Mouse (Mus musculus) ES-E14 (cell line): Measurements from ENCODE around the gene C8a. TPM values are rescaled to one million over a fixed set of nuclear protein-coding genes. Genes with fewer than 3 reads are reported as not detected.
A peak's percentile ranks its signal among the peaks of the same experiment; 100 is the strongest.

Experiments used
- DNase-seq: peaks from one replicate; pipeline ENCODE4 v3.0.0-alpha.2; 2013; ENCODE audit warnings: low read depth, low spot score
- H3K27ac ChIP-seq: 2 replicates; pipeline ENCODE4 v1.5.1; 2012; ENCODE audit warnings: low read depth, mild to moderate bottlenecking, low read length, moderate library complexity, mixed read lengths; ENCODE audit not compliant: poor library complexity, insufficient read depth, severe bottlenecking
- H3K36me3 ChIP-seq: 2 replicates; pipeline ENCODE4 v1.6.1; 2012; ENCODE audit warnings: mild to moderate bottlenecking, low read length, moderate library complexity, mixed read lengths; ENCODE audit not compliant: control insufficient read depth, poor library complexity, insufficient read depth, severe bottlenecking
- H3K4me1 ChIP-seq, 2 experiments: fragments of 150-350 bp in 1 of 2; sonication (generic) in 1 of 2; 2 replicates each; pipeline ENCODE4 v1.6.1; 2012; ENCODE audit warnings: low read length in 2 of 2, mild to moderate bottlenecking in 1 of 2, mixed read lengths in 1 of 2; ENCODE audit not compliant: control insufficient read depth in 2 of 2, insufficient read depth in 2 of 2, poor library complexity in 1 of 2
- H3K4me3 ChIP-seq, 2 experiments: fragments of 150-350 bp in 1 of 2; sonication (generic) in 1 of 2; 2 replicates each; pipeline ENCODE4 v1.5.1; 2012; ENCODE audit warnings: low read length in 2 of 2, low read depth in 1 of 2, mild to moderate bottlenecking in 1 of 2, mixed read lengths in 1 of 2; ENCODE audit not compliant: insufficient read depth in 1 of 2, poor library complexity in 1 of 2, severe bottlenecking in 1 of 2
- H3K9ac ChIP-seq: 2 replicates; pipeline ENCODE4 v1.6.1; 2012; ENCODE audit warnings: low read depth, mild to moderate bottlenecking, low read length, mixed read lengths; ENCODE audit not compliant: poor library complexity, insufficient read depth, severe bottlenecking
- H3K9me3 ChIP-seq: fragments of 150-350 bp; sonication (generic); 2 replicates; pipeline ENCODE4 v1.6.1; 2012; ENCODE audit warnings: low read depth, mild to moderate bottlenecking, low read length; ENCODE audit not compliant: control insufficient read depth, insufficient read depth
- CHD2 ChIP-seq: IDR thresholded peaks from 2 replicates; pipeline ENCODE4 v1.6.1; 2014; ENCODE audit warnings: mild to moderate bottlenecking, low read depth, low read length, inconsistent platforms
- HCFC1 ChIP-seq: IDR thresholded peaks from 2 replicates; pipeline ENCODE4 v1.6.1; 2012; ENCODE audit warnings: low read length, inconsistent platforms, borderline replicate concordance; ENCODE audit not compliant: insufficient read depth
- MAFK ChIP-seq: IDR thresholded peaks from 2 replicates; pipeline ENCODE4 v1.6.1; 2014; ENCODE audit warnings: mild to moderate bottlenecking, low read depth, low read length, inconsistent platforms; ENCODE audit not compliant: insufficient read depth
- ZC3H11A ChIP-seq: IDR thresholded peaks from 2 replicates; pipeline ENCODE4 v1.6.1; 2012; ENCODE audit warnings: low read depth, mild to moderate bottlenecking, inconsistent platforms, low read length, borderline replicate concordance
- ZNF384 ChIP-seq: IDR thresholded peaks from 2 replicates; pipeline ENCODE4 v1.6.1; 2012; ENCODE audit warnings: low read depth, low read length, inconsistent platforms
- in situ Hi-C, 2 experiments: fragments of 600-800 bp; cut with MboI; formaldehyde crosslinking; loops; one replicate each; pipeline ENCODE4 v1.15.1; 2025; ENCODE audit warnings: low sequenced_read_pairs in 2 of 2, inconsistent platforms in 1 of 2; ENCODE audit not compliant: unreplicated experiment in 2 of 2
- total RNA-seq: library from RNA; depleted of rRNA; stranded (reverse); fragments of 300-350 nt; gene quantifications from 2 replicates; pipeline ENCODE4 v1.2.3, GENCODE M21; 2012

The C8a gene
- total RNA-seq, 1 experiment = 0.22 TPM

DNA sequence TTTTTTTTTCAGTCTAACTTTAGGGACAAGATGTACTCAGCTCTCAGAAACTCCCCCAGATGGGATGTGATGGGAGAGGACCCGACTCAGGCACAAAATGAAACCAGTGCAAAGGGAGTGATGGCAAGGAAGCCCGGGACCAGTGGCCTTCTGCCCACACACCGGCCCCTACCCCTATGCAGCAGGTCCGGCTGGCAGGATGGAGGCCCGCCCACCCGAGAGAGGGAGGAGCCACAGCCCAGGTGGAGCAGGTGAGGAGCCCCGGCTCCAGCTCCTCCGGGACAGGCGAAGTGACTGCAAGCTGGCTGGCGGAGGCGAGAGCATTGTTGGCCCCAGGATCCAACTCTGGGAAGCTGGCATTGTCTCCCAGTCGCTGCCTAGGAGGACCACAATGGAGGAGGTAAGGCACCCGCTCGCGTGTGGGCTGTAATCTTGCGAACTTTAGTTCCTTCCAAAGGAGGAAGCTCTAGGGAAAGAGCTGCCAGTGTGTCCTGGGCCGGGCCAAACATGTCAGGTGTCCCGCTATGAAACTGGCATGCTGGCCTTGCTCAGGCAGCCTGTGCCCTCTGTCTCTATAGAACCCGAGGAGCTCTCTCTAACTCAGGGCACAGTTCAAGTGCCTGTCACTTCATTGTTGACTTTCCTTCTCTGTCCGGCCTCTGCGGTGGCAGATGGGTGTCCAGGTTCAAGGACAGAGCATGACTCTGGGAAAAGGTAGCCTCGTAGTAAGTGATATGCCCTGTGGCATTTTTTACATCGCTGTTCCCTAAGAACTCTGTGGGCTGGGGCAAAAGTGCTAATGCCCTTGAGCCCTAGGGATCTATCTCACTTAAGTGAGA is 37.3 kb upstream of the C8a start, which contains the start of gene Fyb2:
Gene Fyb2, plus strand, starts transcription at position 166 of the 839 bp plus-strand sequence.
- Histone ChIP-seq H3K9ac (no peak within 1 kb of the TSS), H3K4me1 (no peaks in the 10 kb centered on the region; a peak in 1 of 4 replicates), H3K27ac (no peak within 1 kb of the TSS), H3K9me3 (no peaks in the 10 kb centered on the region), H3K36me3 (no peaks in the 10 kb centered on the region), H3K4me3 (peak within 1 kb of the TSS; percentile 11 to 52; a peak in 2 of 4 replicates)
- TF ChIP-seq ZNF384 (peak; percentile 81), ZC3H11A (no peak)
- no peak for DNase-seq
- in situ Hi-C loops = no loop called here

- H3K9me3 ChIP-seq = no peaks in the 10 kb centered on the region
- TF ChIP-seq CHD2 (no peak), MAFK (no peak), HCFC1 (no peak), ZNF384 (no peak), ZC3H11A (peak; percentile 73; the same call in 1 of the 2 replicates)
- no peak overlapping the region for H3K4me3 ChIP-seq
- peak; percentile 80 for DNase-seq
- in situ Hi-C loops = no loop called here
- H3K9ac ChIP-seq = no peak overlapping the region
- no peak overlapping the region for H3K27ac ChIP-seq
- no peaks in the 10 kb centered on the region; a peak in 1 of 4 replicates for H3K4me1 ChIP-seq
- H3K36me3 ChIP-seq = no peaks in the 10 kb centered on the region
Observed at GRCm38 (mm10) chr4:104911685-104912084, 35.5 kb upstream of the C8a start.

DNA sequence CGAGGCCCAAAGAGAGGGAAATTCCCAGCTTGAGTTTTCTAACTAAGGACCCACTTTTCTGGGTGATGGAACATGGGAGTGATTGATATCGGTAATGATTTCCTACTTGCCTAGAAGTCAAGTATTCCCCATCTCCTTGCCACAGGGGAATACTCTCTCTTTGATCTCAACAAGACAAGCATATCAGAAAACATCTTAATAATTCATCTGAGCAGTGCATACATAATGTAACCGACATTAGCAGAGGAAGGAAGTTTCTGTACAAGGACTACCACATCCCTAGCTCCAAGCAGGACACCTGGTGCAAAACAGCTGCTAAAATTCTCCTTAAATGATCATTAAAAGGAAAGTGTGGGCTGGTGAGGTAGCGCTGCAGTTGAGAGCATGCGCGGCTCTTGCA is 28.9 kb upstream of the C8a start:
- Histone ChIP-seq H3K4me1 (no peaks in the 10 kb centered on the region), H3K36me3 (no peaks in the 10 kb centered on the region), H3K4me3 (no peak overlapping the region), H3K9ac (no peak overlapping the region), H3K9me3 (no peaks in the 10 kb centered on the region), H3K27ac (no peak overlapping the region)
- DNase-seq = no peak
- TF ChIP-seq HCFC1 (no peak), ZC3H11A (no peak), MAFK (no peak), ZNF384 (no peak), CHD2 (no peak)
- in situ Hi-C loops = no loop called here

GRCm38 (mm10) chr4:104902836-104903235 is 26.6 kb upstream of the C8a start:
- no peaks in the 10 kb centered on the region for H3K4me1 ChIP-seq
- in situ Hi-C loops = no loop called here
- H3K36me3 ChIP-seq = no peaks in the 10 kb centered on the region
- TF ChIP-seq ZNF384 = no peak
- no peak for TF ChIP-seq CHD2
- TF ChIP-seq HCFC1 = no peak
- TF ChIP-seq ZC3H11A = no peak
- TF ChIP-seq MAFK = no peak
- H3K9me3 ChIP-seq = no peaks in the 10 kb centered on the region
- no peak overlapping the region for H3K27ac ChIP-seq
- DNase-seq = no peak
- no peak overlapping the region for H3K4me3 ChIP-seq
- H3K9ac ChIP-seq = no peak overlapping the region
